Mouse (Mus musculus) right cerebral cortex, postnatal 10 days (tissue): ENCODE data around the gene Eno1.

Source experiments
- DNase-seq, 2 experiments: peaks; one replicate each; pipeline ENCODE4 v3.0.0; 2021; ENCODE audit warnings: low spot score in 2 of 2

Gene Eno1

GRCm38 (mm10) chr4:150236521-150237481 is at the start of gene Eno1:
Gene Eno1 (plus strand): TSS chr4:150236721.
- peak; percentile 96 to 97 for DNase-seq

GRCm38 (mm10) chr4:150188236-150188635 is 48.3 kb upstream of the Eno1 start:
- DNase-seq, result no peak

DNA sequence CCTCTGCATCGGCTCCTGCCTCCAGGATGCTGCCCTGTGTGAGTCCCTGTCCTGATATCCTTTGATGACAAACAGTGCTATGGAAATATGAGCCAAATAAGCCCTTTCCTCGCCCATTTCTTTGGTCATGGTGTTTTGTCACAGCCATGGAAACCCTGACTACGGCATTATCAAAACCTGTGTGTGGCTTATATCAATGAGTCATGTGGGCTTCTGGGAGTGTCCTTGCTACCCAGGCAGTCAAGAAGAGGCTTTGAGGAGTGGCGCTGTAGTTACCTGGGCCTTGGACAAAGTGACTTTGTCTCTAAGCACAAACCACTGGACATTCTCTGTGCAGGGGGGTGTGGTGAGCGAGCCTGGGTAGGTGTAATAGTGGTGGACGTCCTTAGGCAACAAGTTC is 44.3 kb upstream of the Eno1 start:
- no peak for DNase-seq

DNA sequence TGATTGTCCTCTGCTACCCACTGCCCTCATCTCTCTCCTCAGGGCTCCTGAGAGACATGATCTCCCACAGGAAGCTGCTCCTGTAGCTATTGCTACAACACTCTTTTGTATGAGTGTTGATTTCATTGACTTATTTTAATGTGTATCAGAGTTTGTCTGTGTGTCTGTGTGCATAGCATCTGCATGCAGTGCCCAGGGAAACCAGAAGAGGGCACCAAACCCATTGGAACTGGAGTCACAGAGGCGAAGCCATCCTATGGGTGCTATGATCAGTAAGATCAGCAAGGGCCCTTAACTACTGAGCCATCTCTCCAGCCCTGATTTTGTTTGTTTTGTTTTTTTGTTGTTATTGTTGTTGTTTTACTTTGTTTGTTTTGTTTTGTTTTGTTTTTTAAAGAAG is 42.6 kb upstream of the Eno1 start:
- peak in 1 of 2 experiments; percentile 50 for DNase-seq

GRCm38 (mm10) chr4:150198268-150198667 is 38.3 kb upstream of the Eno1 start:
- no peak for DNase-seq

DNA sequence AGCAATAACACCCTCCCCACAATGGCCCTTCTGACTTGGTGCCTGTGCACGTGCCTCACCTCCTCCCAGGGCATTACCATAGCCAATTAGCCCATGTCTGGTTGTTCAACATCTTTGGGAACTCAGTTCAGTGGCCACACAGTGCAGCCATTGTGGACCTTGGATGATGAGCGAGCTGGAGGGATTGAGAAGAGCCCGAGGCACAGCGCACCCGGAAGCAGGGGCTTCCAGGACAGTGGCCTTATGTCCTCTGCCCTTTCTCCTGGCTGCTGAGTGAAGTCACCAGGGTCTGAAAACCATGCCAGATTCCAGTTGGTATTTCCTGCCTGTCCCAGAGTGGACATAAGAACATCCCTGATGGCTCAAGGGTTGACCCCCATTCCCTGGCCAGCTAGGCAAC is 35.3 kb upstream of the Eno1 start, which contains the start of gene Car6:
TSS of gene Car6 (minus strand) at position 101 of the 400 bp plus-strand sequence.
- DNase-seq, result no peak

GRCm38 (mm10) chr4:150202702-150203101 is 33.8 kb upstream of the Eno1 start:
- DNase-seq, result no peak

DNA sequence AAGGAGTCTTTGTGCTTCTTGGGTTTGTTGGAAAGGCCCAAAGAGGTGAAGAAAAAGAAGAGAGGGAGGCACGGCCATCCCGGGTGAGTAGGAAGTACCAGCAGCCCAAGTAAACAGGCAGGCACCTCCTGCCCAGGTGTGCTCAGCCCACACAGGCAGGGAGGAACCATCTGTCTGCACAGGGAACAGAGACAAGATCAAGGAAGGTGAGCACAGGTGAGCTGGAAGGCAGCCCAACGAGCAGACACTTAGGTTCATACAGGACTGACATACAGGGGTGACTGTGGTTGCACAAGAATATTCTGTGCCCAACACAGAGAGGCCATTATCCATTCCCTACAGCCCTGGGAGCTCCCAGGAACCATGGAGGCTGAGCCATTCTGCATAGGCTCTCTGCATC is 31.6 kb upstream of the Eno1 start:
- no peak for DNase-seq

- DNase-seq, result no peak
Observed at GRCm38 (mm10) chr4:150209751-150210150, 26.8 kb upstream of the Eno1 start.

DNA sequence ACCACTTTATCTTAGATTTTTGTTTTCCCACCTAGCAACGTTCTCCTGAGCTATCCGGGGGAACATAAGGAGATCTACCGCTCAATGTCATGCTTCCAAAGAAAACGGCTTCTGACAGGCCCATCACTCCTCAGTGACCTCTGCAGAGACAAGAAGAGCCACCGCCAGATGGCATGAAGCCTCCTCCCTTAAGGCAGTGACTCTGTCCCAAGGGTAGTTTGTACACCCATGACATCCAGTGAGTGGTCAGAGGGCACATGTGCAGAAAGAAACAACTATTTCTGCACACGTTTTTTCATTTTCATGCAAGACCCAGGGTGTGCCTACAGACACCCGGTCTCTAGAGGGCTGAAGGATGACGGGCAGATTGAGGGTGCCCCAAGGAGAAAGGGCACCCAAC is 26.2 kb upstream of the Eno1 start:
- no peak for DNase-seq

DNA sequence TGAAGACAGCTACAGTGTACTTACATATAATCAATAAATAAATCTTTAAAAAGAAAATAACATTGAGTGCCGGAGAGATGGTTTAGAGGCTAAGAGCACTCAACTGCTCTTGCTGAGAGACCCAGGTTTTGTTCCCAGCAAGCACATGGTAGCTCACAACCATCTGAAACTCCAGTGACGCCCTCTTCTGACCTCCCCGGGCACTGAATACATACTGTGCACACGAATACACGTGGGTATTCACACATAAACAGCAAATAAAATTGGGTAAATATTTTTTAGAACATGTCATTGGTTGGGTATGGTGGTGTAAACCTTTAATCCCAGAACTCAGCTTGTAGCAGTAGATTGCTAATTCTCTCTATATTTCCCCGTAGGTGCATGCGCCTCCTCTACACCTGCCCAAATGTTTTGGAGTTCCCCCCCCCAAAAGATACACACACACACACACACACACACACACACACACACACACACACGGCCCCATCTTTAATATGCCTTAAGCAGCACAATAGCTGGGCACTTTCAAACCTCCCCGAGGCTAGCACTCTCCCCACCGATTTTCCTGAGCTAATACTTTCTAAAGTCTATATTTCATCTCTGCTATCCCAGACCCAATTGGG is 24.5 kb upstream of the Eno1 start:
- DNase-seq, result no peak

GRCm38 (mm10) chr4:150212553-150212971 is 24.0 kb upstream of the Eno1 start:
- DNase-seq, result peak; percentile 55 to 57

DNA sequence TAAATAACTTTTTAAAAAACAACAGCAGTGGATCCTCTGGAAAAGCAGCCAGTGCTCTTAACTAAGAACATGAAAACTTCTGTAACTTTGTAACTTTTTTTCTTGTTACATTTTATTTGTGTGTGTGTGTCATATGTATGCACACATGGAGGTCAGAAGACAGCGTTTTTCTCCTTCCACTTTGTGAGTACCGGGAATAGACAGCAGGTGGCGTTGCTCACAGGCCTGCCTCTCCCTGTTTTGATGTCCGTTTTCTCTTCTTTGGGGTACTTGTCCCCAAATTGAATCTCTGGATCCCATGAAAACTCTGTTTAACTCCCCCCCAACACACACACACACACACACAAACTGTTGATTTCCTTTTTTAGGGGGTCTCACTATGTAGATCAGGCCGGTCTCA is 22.6 kb upstream of the Eno1 start:
- DNase-seq, result no peak

- no peak for DNase-seq
Observed at GRCm38 (mm10) chr4:150216423-150216822, 20.1 kb upstream of the Eno1 start.

GRCm38 (mm10) chr4:150217042-150217554 is 19.4 kb upstream of the Eno1 start:
- DNase-seq, result no peak

DNA sequence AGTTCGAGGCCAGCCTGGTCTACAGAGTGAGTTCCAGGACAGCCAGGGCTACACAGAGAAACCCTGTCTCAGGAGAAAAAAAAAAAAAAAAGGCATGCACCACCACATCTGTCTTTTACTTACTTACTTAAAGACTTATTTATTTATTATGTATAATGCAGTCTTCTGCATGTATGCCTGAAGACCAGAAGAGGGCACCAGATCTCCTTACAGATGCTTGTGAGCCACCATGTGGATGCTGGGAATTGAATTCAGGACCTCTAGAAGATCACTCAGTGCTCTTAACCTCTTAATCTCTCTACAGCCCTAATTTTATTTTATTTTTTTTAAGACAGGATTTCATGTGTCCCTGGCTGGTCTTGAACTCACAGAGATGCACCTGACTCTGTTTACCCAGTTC is 18.6 kb upstream of the Eno1 start:
- no peak for DNase-seq

- peak in 1 of 2 experiments; percentile 76 for DNase-seq
Observed at GRCm38 (mm10) chr4:150219501-150220292, 16.8 kb upstream of the Eno1 start.

GRCm38 (mm10) chr4:150220584-150220983 is 15.9 kb upstream of the Eno1 start:
- DNase-seq, result no peak

DNA sequence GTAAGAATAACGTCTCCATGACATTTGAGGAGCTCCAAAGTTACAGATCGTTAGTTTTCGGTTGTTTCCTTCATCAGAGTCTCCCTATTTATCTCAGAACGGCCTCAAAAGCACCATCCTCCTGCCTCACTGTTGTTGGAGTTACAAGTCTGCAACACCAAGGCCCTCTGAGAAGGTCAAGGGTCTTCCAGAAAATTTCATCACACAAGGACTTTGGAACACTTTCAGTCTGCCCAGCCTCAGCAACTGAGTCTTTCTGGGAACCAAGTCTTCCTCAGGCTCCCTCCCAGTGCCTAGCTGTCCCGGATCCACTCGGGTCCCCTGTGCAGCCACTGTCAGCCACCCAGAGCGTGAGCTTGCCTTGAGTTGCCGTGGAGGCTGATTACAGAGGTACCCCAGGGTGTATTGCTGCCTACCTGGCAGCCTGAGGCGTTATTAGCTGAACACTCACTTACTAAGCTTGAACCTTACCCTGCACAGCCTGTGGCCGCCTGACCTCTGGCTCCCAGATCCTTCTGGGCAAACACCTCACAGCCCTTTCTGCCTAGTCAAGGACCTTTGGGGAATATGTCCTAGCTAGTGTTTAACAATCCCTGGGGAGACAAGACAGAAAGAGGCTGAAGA is 15.4 kb upstream of the Eno1 start:
- no peak for DNase-seq

- no peak for DNase-seq
Observed at GRCm38 (mm10) chr4:150223830-150224229, 12.7 kb upstream of the Eno1 start.

- DNase-seq, result no peak
Observed at GRCm38 (mm10) chr4:150225700-150226099, 10.8 kb upstream of the Eno1 start.
